Mouse (Mus musculus): ENCODE results near the gene Plxnd1. TPM values are rescaled to one million over a fixed set of nuclear protein-coding genes. Genes with fewer than 3 reads are reported as not detected.

Plxnd1 gene
- total RNA-seq (2021) = 170 and 214 TPM in 2 replicates
- long read RNA-seq, full-length matches to known transcripts = 1 of 35 reads
- long read RNA-seq, partial matches to known transcripts = 24 of 35 reads
- long read RNA-seq, other reads (novel, unspliced or antisense) = 10 of 35 reads

DNA sequence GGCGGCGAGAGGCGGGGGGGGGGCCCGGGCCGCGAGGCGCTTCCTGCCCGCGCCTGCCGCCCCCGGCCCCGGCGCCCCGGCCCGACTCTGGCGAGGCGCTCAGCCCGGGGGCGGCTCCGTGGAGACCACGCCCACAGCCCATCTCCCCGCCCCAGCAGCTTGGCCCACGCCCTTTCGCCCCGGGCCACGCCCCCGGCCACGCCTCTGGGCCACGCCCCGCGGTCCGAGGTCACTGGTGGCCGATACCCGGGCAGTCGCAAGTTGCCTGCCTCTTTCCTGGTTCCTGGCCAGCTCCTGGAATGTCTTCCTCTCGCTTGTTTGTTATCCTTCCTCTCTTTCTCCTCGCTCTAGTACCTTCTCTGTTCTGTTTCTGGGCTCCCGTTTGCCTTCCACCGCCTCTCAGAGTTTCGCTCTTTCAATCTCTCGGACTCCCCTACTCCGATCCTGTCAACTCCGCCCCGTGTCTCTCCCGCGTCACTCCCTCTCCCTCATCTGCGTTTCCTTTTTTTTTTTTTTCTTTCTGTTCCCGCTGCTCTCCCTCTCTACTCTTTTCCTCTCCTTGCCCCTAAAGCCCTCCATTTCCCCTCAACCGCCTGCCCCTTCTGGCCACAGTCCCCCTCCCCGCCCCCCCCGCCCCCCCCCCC, at the start of gene Plxnd1:
Plxnd1 (minus strand) TSS at position 129 of the 644 bp plus-strand sequence.
- DNase-seq = peak; percentile 99

DNA sequence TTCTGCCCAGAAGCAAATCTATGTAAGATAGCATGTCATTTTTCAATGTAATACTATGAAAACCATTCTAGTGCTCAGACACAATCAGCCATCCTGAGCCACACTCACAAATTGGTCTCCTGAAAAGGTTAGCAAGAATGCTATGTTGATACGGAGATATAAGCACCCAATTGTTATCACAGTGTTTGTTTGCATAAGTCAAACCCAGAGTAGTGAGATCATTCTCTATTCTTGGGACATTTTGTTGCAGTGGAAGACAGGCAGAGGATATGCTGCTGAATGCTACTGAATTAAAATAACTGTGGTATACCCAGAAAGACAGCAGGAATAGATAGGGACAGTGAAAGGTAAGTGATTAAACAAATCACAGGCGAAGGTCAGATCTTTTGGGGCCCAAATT, 49.2 kb upstream of the Plxnd1 start:
- DNase-seq = no peak

DNA sequence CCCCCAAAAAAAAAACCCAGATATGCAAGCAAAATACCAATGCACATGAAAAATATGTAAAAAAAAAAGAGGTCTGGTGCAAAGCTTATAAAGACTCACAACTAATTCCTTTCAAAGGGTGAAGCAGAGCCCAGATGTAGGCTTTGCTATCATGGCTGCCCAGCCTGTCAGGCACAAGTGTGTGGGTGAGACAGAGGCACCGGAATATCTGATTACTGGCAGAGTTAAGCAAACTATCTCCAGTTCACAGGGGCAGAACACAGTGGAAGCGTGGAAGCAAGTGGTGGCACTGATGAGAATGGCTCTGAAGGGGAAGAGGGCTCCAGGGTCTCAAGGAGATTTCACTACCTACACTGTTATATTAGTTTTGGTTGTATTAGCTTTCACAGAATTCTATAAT, 43.4 kb upstream of the Plxnd1 start:
- DNase-seq = no peak

DNA sequence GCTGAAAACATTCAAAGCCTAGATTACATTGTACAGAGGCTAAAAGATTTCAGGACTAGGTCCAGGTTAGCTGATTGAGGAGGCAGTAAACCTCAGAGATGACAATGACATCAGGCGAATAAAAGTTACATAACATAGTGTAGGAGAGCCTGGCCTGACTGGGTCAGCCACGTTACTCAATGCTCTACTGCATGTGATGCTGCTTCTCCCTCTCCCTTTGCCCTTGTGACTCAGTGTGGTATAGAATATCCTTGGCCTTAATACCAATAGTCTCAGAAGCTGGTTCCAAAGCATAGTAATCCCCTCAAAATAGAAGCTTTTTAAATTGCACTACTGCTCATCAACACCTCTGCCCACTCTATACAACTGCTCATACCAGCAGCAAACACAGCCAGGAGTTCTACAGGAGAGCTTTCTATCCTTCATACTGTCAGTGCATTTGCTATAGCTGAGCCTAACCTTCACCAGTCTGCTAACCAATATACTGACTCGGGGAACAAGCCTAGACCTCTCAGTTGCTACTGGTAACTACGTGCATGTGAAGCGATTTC, 42.6 kb upstream of the Plxnd1 start:
- no peak for DNase-seq

GRCm38 (mm10) chr6:116036555-116036954, 41.8 kb upstream of the Plxnd1 start:
- DNase-seq = no peak

DNA sequence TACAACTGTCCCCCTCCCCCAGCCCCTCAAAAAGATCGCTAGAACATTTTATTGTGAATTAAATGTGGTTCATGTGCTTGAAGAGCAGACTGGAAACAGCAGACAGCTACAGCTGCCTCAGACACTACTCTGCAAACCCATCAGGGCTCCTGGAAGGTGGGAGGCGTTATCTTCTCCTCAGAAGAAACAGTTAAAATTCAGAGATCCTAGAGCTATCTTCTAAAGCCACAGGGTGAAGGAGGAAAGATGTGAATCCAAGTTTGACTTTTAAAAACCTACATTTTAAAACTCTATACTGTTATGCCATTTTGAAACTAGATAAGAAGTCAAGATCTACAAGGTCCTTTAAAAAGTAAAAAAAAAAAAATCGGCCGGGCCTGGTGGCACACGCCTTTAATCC, 36.2 kb upstream of the Plxnd1 start:
- no peak for DNase-seq

GRCm38 (mm10) chr6:116024666-116025065, 29.9 kb upstream of the Plxnd1 start:
- no peak for DNase-seq

DNA sequence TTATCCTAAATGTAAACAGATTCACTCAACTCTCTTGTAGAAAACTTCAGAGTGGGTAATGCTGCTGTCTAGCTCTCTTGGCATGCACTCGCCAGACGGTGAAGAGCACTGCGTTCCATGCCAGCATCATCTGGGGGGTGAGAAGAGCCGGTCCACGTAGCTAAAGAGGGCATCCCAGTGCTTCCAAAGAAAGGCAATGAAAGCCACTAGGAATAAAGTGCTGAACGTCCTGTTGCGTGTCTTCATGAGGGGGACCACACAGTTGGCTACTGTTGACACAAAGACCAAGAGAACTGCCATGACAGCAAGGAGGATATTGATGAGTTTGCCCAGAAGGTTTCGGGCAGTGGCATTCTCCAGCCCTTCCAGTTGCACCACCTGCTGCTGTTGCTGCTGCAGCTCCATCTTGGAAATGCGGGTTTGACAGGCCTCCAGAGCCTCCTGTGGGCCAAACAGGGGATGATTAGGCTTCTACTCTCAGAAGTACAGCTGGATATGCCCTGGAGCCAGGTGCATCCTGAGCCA, 27.2 kb upstream of the Plxnd1 start:
- DNase-seq = no peak

- no peak for DNase-seq
Observed at GRCm38 (mm10) chr6:116015902-116016301, 21.1 kb upstream of the Plxnd1 start.

DNA sequence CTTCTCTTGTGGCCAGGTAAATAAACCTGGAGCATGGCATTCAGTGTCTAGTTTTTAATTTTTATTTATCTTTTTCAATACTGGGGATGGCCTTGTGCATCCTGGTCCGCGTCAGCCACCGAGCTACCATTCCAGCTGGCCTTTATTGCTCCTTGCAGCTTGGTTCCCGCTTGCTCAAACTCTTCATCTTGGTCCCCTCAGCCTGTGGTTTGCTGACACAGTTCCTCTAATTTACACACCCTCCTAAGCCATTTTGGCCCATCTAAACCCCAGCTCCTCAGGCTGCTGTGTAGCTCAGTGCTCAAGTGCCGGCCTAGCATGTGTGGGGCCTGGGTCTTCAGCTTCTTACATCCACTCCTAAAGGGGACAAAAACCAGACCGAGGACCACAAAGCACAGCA, 19.3 kb upstream of the Plxnd1 start:
- DNase-seq = no peak

DNA sequence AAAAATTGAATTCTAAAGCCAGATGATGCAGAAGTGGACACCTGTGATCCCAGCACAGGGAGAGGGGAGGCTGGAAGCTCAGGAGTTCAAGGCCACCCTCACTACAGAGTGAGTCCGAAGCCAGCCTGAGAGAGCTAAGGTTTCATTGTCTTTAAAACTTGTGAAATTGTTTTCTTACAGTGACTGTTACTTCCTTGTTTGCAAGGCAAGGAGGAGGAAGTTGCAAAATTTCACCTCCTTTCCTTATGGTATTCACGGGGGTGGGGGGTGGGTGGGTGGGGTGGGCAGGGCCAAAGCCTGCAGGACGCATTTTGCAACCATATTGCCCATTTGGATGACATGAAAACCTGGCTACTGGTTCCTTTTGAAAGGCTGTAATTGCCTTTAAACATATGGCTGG, 18.9 kb upstream of the Plxnd1 start:
- no peak for DNase-seq

GRCm38 (mm10) chr6:116010541-116010940, 15.7 kb upstream of the Plxnd1 start:
- peak; percentile 84 for DNase-seq

DNA sequence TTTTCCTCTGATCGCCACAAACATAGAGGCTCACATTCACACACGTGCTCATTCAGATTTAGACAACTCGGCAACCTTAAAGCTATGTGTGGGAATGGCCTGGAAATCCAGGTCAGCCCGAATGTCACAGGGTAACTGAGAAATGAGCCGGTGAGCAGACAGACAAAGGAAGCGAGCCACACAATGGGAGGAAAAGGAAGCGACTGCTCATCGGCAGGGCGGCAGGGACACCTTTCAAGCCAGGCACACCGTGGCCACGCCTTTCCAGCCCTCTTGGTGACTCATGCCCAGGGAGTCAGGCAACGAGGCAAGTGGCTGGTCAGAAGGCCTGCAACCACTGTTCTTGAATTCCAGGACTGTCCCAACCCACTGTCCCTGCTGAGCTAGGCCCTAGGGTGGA, 14.6 kb upstream of the Plxnd1 start:
- no peak for DNase-seq

DNA sequence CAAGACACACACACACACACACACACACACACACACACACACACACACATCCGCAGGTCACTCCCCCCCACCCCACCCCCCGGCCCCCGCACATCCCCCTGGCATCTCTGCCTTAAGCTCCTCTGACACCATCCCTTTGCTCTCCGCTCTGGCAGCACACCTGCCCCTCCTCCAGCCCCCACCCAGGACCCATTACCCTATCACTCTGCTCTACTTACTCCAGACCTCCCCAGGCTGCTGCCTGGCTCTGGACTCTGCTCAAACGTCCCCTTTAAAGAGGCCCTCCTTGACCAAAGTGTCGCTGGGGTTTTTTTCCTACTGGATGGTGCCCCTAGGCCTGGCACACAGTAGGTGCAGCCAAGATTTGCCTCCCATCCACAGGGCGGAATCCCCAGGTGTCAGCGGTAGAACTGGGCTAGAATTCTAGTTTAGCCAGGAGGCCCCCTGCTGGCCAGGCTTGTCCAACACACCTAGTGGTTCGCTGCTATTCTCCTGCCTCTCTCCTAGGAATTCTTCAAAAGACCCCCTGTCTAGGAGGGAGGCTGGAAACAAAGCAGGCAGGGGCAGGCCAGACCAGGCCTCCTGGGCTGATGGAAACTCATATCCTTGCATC, 12.9 kb upstream of the Plxnd1 start:
- DNase-seq = peak; percentile 78

DNA sequence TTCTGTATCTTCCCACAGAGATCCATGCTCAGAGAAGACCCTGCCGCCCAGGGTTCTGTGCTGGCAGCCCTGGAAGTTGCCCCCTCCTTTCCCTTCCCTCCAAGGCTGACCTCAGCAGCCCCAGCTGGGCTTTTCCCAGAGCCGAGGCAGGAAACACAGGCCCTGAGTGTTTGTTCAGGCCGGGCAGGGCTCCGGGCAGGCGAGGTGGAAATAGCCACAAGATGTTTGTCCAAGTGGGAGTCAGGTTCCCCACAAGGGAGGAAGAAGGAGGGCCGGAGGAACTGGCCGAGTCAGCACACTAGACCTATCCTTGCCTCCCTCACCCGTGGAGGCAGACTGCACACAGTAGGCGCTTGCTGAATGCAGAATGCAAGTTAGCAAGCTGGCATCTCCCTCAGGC, 11.9 kb upstream of the Plxnd1 start:
- peak; percentile 44 for DNase-seq

GRCm38 (mm10) chr6:116005959-116006288, 11.1 kb upstream of the Plxnd1 start:
- peak; percentile 1 for DNase-seq

DNA sequence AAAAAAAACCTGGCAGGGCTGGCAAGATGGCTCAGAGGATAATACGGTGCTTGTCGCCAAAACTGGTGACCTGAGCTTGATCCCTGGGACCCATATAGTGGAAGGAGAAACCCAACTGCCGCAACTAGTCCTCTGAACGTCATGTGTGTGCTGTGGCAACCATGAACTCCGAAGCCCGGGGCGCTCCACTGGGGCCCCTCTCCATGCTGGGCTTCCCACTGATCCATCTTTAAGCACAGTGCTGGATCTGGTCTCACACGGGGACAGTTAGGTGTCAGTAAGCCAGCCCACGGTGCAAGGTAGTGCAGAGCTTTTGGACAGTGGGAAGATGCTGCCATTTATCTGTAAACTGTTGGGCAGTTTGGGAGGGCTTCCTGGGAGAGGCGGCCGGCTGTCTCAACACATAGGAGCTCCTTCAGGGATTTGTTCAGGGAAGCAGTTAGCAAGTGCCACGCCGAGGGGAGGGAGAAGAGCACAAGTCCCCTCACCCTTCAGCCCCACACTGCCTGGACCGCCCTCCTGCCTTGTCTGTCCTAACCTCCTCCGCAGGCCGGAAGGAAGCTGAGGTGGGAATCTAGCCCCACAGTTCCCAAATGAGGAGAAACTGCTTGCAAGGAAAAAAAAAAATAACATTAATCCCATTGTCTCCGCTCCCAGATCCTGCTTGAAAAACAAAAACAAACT, 10.6 kb upstream of the Plxnd1 start:
- peak; percentile 28 for DNase-seq

DNA sequence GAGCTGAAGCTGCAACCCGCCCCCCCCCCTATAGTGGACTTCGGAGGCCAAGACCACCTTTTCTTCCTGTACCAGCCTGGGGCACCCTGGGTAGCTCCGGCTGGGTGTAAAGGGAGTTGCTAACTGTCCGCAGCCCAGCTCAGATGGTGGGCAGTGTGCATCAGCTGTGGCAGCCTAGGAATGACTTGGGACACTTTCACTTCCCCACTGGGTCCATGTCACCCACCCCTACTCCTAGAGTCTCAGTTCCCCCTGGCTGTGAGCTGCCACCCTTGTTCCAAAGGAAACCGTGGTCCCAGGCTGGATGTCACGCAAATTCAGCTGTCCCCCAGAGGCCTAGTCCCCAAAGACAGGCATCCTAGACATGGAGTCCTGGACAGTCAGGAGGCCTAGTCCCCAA, 9.9 kb upstream of the Plxnd1 start:
- DNase-seq = no peak

GRCm38 (mm10) chr6:116004069-116004468, 9.3 kb upstream of the Plxnd1 start:
- DNase-seq = peak; percentile 25

DNA sequence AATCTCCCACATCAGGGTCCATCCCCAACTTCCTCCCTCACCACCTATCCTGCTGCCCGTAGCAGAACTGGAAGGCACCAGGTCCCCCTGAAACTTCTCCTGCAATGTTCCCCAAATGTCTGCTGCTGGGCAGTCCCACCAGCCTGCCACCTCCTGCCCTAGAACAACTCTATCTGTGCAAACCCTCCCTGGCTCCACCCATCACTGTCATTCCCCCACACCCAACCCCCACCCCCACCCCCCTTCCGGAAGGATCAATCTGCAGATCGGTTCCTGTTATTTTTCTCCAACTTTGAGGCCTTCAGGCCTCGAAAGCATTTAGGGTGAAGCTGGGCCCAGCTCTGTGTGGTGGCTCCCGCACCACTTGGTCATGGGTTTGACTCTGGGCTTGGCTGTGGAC, 8.7 kb upstream of the Plxnd1 start:
- DNase-seq = peak; percentile 4

DNA sequence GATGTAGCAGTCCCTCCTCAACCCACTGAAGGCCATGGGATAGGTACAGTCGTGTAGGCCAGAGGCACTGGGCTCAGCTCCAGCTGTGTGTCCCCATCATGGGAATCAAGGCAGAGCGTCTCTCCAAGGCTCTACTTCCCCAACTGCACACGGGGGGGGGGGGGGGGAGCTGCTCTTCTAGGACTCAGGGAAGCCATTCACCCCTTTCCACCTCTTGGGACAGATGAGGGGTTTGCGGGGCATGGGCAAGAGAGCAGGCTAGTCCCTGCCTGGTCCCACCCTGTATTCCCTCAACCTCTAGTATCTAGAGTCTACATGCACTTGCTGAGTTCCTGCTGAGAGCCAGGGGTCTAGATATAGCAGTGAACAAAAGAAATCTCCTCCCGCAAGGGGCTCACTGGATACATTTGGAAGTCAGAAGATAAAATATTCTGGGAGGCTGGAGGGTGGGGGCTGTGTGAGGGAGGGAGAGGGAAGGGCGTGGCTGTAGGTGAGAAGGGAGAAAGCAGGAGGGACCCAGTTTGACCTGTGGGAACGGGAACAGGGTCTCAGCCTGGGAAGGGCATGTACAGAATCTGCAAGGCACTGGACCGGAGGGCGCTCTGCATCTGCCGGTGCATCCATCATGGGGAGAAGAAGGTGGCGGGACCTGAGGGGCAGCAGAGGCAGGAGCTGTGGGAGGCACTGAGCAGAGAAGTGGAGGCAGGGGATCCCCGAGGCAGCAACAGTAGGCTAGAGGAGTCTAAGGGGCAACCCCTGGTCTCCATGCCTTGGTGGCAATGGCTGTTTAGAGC, 7.7 kb upstream of the Plxnd1 start:
- peak; percentile 1 for DNase-seq

DNA sequence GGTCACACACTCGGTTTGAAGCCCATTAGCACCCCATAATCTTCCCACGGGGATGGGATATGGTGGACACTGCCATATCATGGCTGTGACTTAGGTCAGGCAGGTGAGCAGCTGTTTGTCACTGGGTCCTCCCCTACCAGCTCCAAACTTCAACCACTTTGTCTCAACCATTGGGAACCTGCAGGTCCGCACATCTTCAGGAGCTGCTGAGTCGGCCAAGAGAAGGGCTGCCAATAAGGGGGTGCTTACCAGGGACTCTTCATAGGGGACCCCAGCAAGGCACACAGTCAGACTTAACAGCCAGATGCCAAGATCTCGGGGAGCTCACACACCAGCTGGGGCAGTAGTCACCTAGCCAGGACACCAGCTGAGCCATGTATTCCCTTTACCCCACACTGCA, 6.0 kb upstream of the Plxnd1 start:
- DNase-seq = no peak

All from adrenal gland, postnatal 25 days (tissue).